Mouse (Mus musculus) cerebral cortex, adult 2 months (tissue): ENCODE results near the gene Vps18.

Source experiments
- WGBS: fragments of 180-500 bp; shearing (Covaris S2); methylation state at CpG from one replicate; pipeline ENCODE4 v1.1.7; 2018; 5-methylcytosine and 5-hydroxymethylcytosine counted together

Vps18 gene

DNA sequence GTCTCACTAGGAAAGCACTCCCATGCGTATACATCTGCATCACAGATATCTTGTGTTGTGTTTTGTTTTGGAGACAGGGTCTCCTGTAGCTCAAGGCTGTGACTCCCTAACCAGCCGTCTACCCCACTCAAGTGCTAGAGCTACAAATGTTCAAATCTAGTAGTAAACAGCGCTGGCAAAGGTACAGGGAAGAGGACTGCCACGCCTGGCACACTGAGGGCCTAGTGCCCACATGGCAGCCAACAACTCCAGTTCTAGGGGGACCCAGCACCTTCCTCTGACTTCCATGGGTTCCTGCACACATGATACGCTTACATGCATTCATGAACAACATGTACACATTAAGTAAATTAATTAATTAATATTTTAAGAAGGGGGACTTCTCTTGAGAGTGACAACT, 3.7 kb downstream of the Vps18 start:
- 90% methylated on average over 5 of the region's 5 CpGs for WGBS

DNA sequence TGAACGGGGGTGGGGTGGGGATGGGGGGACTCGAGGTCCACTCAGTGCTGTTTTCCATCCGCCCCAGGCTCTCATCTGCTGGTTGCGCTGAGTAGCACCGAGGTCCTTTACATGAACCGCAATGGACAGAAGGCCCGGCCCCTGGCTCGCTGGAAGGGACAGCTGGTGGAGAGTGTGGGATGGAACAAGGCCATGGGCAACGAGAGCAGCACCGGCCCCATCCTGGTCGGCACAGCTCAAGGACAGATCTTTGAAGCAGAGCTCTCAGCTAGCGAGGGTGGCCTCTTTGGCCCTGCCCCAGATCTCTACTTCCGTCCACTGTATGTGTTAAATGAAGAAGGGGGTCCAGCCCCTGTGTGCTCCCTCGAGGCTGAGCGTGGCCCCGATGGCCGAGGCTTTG, 4.3 kb downstream of the Vps18 start:
- 92% methylated on average over 17 of the region's 17 CpGs for WGBS

GRCm38 (mm10) chr2:119293311-119293710, 4.8 kb downstream of the Vps18 start:
- WGBS, result 96% methylated on average over 17 of the region's 17 CpGs

- WGBS, result 84% methylated on average over 34 of the region's 34 CpGs
These were observed 5.3 kb downstream of the Vps18 start for GRCm38 (mm10) chr2:119293776-119294390.

- WGBS, result 94% methylated on average over 18 of the region's 18 CpGs
These were observed 5.9 kb downstream of the Vps18 start for GRCm38 (mm10) chr2:119294411-119294810.

- WGBS, result 87% methylated on average over 12 of the region's 12 CpGs
These were observed 8.2 kb downstream of the Vps18 start for GRCm38 (mm10) chr2:119296756-119297155.

- 94% methylated on average over 19 of the region's 19 CpGs for WGBS
These were observed 9.0 kb downstream of the Vps18 start for GRCm38 (mm10) chr2:119297506-119297905.

DNA sequence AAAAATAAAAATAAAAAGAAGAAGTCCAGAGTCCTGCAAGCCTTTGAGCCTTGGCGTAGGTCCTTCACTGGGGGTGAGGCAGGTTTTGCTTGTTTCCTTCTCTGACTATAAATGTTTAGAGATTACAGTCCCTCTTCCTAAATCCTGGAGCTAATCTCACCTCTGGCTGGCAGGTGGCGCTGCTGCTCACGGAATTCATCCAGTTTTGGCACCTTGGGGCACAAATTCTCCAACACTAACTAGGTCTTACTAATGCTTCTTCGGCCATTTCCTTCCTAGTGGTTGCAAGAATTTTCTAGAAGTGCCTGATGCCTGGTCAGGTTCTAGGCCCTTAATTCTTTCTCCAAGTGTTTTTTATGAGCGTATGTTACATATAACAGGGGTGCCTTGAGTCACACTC, 9.8 kb downstream of the Vps18 start:
- 32% methylated on average over 5 of the region's 5 CpGs for WGBS

GRCm38 (mm10) chr2:119298839-119299238, 10.3 kb downstream of the Vps18 start:
- WGBS, result 78% methylated on average over 2 of the region's 2 CpGs

DNA sequence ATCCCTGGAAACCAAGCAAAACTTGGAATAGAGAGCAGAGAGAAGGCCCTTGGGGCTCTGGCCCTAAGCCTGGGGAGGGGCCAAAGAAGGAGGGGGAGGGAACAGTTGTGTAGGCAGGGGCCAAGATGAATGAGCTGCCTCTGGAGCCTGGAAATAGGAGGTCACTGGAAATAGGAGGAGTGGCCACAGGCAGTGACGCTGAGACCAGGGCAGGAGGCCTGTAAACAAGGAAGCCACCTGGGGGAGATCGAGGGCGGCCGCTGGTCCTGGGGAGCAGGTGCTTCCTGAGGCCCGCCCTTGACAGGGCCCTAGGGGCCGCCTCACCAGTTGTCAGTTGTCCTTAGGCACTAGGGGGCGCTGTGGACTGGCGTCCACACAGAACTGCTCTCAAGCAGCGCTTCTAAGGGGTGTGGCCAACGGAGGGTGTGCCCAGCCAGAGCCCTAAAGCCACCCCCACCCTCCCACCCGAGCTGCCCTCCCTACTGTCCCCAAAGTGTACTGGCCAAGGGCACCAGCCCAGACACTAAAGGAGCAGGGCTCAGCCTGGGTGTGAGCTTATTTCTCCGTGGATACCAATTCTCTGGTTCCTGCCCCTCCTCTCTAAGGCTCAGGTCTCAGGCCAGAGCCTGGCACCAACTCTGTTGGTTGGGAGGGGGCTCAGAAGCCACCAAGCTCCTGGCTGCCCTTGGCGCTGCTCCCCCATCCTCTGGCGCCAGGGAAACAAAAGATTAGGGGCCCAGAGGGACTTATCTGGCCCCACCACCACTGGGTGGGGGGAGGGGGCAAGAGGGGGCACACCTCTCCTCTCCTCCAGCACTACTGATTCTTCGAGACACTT, 11.7 kb downstream of the Vps18 start:
- 21% methylated on average over 15 of the region's 15 CpGs for whole genome bisulfite sequencing

GRCm38 (mm10) chr2:119300819-119301493, 12.4 kb downstream of the Vps18 start:
- 35% methylated on average over 7 of the region's 7 CpGs for WGBS

DNA sequence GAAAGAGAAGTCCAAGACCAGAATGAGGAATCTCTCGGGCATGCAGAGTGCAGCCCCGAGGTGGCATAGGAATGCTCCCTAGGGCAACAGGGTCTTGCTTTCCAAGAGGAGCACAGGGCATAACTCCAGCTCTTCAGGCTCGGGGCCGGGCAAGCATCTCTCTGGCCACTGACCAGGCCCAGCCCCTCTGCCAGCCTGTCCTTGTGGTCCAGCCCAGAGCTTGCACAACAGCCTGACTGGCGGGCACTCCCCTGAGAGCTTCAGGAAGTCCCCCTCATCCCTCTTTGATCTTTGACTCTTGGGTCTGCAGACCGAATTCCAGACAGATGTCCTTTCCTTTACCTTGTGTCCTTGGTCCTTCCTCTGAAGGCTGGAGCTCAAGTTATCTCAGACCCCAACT, 14.3 kb downstream of the Vps18 start:
- WGBS, result 84% methylated on average over 6 of the region's 6 CpGs

DNA sequence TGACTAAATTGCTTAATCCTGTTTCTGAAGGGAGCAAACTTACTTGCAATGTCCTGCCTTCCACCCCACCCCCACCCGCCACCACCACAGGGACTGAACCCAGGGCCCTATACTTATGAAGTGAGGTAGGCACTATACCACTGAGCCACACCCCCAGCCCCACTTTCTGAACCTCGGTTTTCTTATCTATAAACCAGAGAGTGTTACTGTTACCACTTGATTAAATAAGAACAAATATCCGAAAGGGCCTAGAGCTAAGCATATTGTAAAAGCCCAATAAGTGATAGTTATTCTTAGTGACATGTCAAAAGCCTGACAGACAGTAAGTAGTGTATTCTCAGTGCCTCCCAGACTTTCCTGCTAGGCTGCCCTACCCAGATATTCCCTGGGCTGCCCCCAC, 15.9 kb downstream of the Vps18 start:
- WGBS, result 84% methylated on average over 3 of the region's 3 CpGs

- 49% methylated on average over 3 of the region's 3 CpGs for WGBS
These were observed 16.3 kb downstream of the Vps18 start for GRCm38 (mm10) chr2:119304798-119305208.

GRCm38 (mm10) chr2:119311544-119311943, 23.0 kb downstream of the Vps18 start:
- whole genome bisulfite sequencing, result 65% methylated on average over 12 of the region's 12 CpGs

DNA sequence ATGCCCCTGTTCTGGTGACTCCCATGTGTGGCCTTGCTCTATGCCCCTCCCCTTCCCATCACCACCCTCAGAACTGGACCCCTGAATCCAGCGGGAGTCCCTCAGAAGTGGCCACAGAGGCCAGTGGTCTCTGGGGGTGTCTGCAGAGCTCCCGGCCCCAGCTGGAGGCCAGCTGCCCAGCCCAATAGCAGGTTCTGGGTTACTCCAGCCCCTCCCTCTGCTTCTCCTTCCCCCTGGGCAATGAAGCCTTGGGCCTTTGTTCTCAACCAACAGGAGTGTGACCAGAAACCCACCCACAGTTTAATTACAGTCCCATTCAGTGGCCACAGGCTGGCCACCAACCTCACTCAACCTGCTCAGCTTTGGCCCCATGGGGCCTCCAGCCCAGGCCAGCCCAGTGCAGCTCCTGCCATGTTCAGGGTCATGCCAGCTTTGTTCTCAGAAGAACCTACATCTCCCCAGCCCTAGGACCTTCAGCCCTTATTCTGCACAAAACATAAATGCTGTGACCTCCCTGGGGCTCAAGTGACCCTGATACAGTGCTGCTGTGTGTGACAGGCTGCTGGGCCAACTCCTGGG, 23.9 kb downstream of the Vps18 start:
- 80% methylated on average over 2 of the region's 2 CpGs for WGBS

- 54% methylated on average over 10 of the region's 10 CpGs for WGBS
These were observed 25.4 kb downstream of the Vps18 start for GRCm38 (mm10) chr2:119313780-119314479.

- 68% methylated on average over 12 of the region's 12 CpGs for WGBS
These were observed 26.3 kb downstream of the Vps18 start for GRCm38 (mm10) chr2:119314742-119315310.

GRCm38 (mm10) chr2:119318043-119318710, 29.6 kb downstream of the Vps18 start:
- WGBS, result 81% methylated on average over 3 of the region's 3 CpGs

- 66% methylated on average over 8 of the region's 8 CpGs for WGBS
These were observed 32.0 kb downstream of the Vps18 start for GRCm38 (mm10) chr2:119320571-119320970.
